Mouse (Mus musculus) bone marrow macrophage, adult 2 months (primary cell): Measurements from ENCODE around the gene Prpf8. TPM values are rescaled to one million over a fixed set of nuclear protein-coding genes. Genes with fewer than 3 reads are reported as not detected.

Experiments used
- H3K27ac ChIP-seq: 2 replicates; pipeline ENCODE4 v1.5.1; 2012; ENCODE audit warnings: low read depth, low read length; ENCODE audit not compliant: insufficient read depth
- H3K4me1 ChIP-seq: 2 replicates; pipeline ENCODE4 v1.6.1; 2012; ENCODE audit warnings: low read length; ENCODE audit not compliant: control insufficient read depth, insufficient read depth
- H3K4me3 ChIP-seq: 2 replicates; pipeline ENCODE4 v1.5.1; 2012; ENCODE audit warnings: mild to moderate bottlenecking, low read length, moderate library complexity; ENCODE audit not compliant: insufficient read depth
- CTCF ChIP-seq: IDR thresholded peaks from 2 replicates; pipeline ENCODE4 v1.5.1; 2012; ENCODE audit warnings: low read depth, mild to moderate bottlenecking, low read length, moderate library complexity
- POLR2A ChIP-seq: IDR thresholded peaks from 2 replicates; pipeline ENCODE4 v1.6.1; 2012; ENCODE audit warnings: mild to moderate bottlenecking, low read depth, low read length, borderline replicate concordance
- polyA plus RNA-seq: library from polyadenylated mRNA; stranded (reverse); fragments of >200 nt; gene quantifications from 2 replicates; pipeline ENCODE4 v1.2.4, GENCODE M21; 2012; ENCODE audit not compliant: missing spikeins, insufficient read depth, insufficient read length

The Prpf8 gene
- polyA plus RNA-seq, 1 experiment, result 65.7 TPM

GRCm38 (mm10) chr11:75532340-75533277 is 46.0 kb downstream of the Prpf8 start:
- TF ChIP-seq POLR2A, result no peak
- TF ChIP-seq CTCF, result no peak
- H3K4me1 ChIP-seq, result peaks cover 28% of the 10 kb centered on the region

GRCm38 (mm10) chr11:75533314-75534015 is 46.8 kb downstream of the Prpf8 start:
- peaks cover 37% of the 10 kb centered on the region for H3K4me1 ChIP-seq
- TF ChIP-seq POLR2A, result no peak
- no peak for TF ChIP-seq CTCF
- H3K27ac ChIP-seq, result peak overlapping the region; percentile 96
- H3K4me3 ChIP-seq, result peak overlapping the region; percentile 64

More at GRCm38 (mm10) chr11:75532340-75533277, 46.0 kb downstream of the Prpf8 start:
- peak overlapping the region; percentile 96 for H3K27ac ChIP-seq
- peak overlapping the region; percentile 95 for H3K4me3 ChIP-seq

- H3K4me3 ChIP-seq, result peak overlapping the region; percentile 64
- peak overlapping the region; percentile 96 for H3K27ac ChIP-seq
- H3K4me1 ChIP-seq, result peaks cover 45% of the 10 kb centered on the region
- TF ChIP-seq POLR2A (no peak), CTCF (no peak)
Measured at GRCm38 (mm10) chr11:75534286-75535033, 47.8 kb downstream of the Prpf8 start.

DNA sequence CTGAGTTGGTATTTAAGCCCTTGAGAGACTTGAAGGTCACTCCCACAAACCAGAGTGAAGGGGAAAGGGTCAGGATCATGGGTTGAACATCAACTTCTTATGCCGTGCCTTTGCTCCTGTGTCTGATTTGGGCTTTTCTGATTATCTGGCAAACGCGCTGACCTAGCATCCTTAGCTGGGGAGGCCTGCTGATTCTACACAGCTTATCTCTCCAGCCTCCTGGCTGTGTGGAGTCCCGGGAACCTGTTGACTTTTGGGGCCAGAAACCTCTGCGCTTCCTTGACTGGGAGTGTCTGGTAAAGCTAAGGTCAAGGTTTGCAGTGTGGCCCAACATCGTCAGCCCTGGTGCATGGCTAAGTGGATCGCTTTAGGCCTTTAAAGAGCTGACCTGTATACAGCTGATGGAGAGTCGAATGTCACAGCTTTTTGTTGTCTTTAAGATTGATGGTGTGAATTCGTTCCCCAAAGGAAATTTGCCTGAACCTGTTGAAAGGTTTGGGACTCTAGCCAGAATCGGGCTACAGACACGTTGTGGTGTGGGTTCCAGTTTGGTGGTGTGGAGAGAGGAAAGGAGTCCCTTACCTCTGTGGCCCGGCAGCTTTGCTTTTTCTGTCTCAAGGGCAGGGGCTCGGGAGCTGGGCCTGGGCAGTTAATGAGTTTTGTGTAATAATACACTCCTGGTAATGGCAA is 48.6 kb downstream of the Prpf8 start:
- H3K4me3 ChIP-seq, result peak overlapping the region; percentile 64
- H3K4me1 ChIP-seq, result peaks cover 48% of the 10 kb centered on the region
- peak overlapping the region; percentile 62 for H3K27ac ChIP-seq
- TF ChIP-seq POLR2A (no peak), CTCF (no peak)

- 0 out of 2 replicates have a peak overlapping the region, but pooled peaks have one; percentile 1 for H3K27ac ChIP-seq
Measured at GRCm38 (mm10) chr11:75536255-75537024, 49.8 kb downstream of the Prpf8 start.

DNA sequence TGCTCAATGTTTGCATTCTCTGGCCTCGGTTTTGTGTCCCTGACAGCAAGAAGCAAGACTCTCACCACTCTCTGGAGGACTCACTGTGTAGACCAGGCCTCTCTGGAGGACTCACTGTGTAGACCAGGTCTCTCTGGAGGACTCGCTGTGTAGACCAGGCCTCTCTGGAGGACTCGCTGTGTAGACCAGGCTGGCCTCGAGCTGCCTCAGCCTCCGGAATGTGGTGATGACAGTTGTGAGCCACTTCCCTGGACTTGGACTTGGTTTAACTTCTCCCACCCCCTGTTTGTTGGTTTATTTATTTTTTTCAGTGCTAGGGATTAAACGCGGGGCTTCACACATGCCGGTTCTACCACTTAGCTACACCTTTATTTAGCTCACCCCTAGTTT is 50.4 kb downstream of the Prpf8 start:
- H3K4me1 ChIP-seq, result peaks cover 64% of the 10 kb centered on the region
- H3K27ac ChIP-seq, result peak overlapping the region; percentile 12; the same call in 1 of the 2 replicates
- no peak overlapping the region for H3K4me3 ChIP-seq
- TF ChIP-seq POLR2A (no peak), CTCF (no peak)

More at GRCm38 (mm10) chr11:75536255-75537024, 49.8 kb downstream of the Prpf8 start:
- H3K4me1 ChIP-seq, result peaks cover 58% of the 10 kb centered on the region
- TF ChIP-seq POLR2A (no peak), CTCF (no peak)
- peak overlapping the region; percentile 17; the same call in 1 of the 2 replicates for H3K4me3 ChIP-seq

GRCm38 (mm10) chr11:75537491-75538183 is 51.0 kb downstream of the Prpf8 start:
- H3K4me1 ChIP-seq, result peaks cover 70% of the 10 kb centered on the region
- TF ChIP-seq CTCF, result no peak
- TF ChIP-seq POLR2A, result no peak
- peak overlapping the region; percentile 22 for H3K27ac ChIP-seq
- no peak overlapping the region for H3K4me3 ChIP-seq
